Mouse (Mus musculus) bone marrow macrophage, adult 2 months (primary cell): ENCODE results near the gene Nedd1.

Experiments used
- CTCF ChIP-seq: IDR thresholded peaks from 2 replicates; pipeline ENCODE4 v1.5.1; 2012; ENCODE audit warnings: low read depth, mild to moderate bottlenecking, low read length, moderate library complexity
- POLR2A ChIP-seq: IDR thresholded peaks from 2 replicates; pipeline ENCODE4 v1.6.1; 2012; ENCODE audit warnings: mild to moderate bottlenecking, low read depth, low read length, borderline replicate concordance

DNA sequence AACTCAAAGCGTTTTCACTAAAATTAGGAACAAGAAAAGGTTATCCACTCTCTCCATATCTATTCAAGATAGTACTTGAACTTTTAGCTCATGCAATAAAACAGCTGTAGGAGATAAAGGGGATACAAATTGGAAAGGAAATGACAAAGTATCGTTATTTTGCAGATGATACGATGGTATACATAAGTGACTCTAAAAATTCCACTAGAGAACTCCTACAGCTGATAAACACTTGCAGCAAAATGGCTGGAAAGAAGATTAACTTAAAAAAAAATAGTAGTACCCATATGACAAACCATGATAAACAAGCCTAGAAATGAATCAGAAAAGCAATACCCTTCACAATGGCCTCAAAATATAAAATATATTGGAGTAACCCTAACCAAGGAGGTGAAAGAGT, 6.5 kb upstream of the Nedd1 start:
- TF ChIP-seq POLR2A (no peak), CTCF (no peak)
